Comparison of ENCODE assay signal across 19 mouse cellular contexts in the genomic region with DNA sequence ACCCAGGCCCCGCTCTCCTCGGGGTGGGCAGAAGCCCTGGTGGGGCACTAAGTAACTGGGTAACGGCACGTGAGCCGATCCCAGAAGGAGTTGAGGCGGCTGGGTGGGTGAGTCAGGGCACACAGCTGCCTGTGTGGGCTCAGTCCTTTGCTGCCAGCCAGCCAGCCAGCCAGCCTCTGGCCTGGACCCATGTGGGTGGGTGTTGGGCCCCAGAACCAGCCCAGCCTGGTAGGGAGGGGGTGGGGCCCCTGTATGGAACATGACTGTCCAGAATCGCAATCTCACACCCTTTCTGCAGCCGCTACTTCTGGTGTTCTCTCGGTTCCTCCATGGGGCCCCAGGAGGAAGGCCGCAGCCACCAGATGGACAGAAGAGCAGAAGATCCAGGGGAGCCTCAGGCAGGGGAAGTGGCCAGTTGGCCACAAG. TPM values are rescaled to one million over a fixed set of nuclear protein-coding genes. Genes with fewer than 3 reads are reported as not detected.
DNase-seq lines count a peak whose midpoint lies in the region; ATAC-seq lines count a peak whose summit lies in the region.
"Had no signal": no experiment of that assay in that cellular context is flagged by ENCODE, and none has a peak within 500 bp of the region (broad histone marks: within the 10 kb centered on the region; RNA-seq: fewer than 3 reads in every experiment).

No protein-coding gene starts in this region.

- H3K27ac ChIP-seq in midbrain, embryonic 10.5 days (replicated peaks), result 0 out of 2 replicates have a peak overlapping the region, but pooled peaks have one; percentile 9
- no peak overlapping the region for H3K27ac ChIP-seq in midbrain, embryonic 15.5 days
- peak overlapping the region; percentile 39; the same call in 1 of the 2 replicates for H3K27ac ChIP-seq in brown adipose tissue, adult 24 weeks (replicated peaks; ENCODE audit: low read depth, low read length)
- H3K27ac ChIP-seq in hindbrain, embryonic 16.5 days (ENCODE audit: low read depth, low read length), result no peak overlapping the region
- H3K27ac ChIP-seq: forebrain, embryonic 12.5 days; heart, embryonic 13.5 days; hindbrain, embryonic 10.5 days; liver, embryonic 14.5 days; midbrain, embryonic 13.5 days had no signal

- WGBS in midbrain, embryonic 10.5 days, result 92% methylated on average over 10 of the region's 10 CpGs
- 95% methylated on average over 10 of the region's 10 CpGs for WGBS in midbrain, embryonic 15.5 days
- WGBS in hindbrain, embryonic 16.5 days, result 94% methylated on average over 10 of the region's 10 CpGs

- ATAC-seq in midbrain, embryonic 15.5 days (replicated peaks), result no peak
- no peak for ATAC-seq in hindbrain, embryonic 16.5 days
- ATAC-seq: intestine, embryonic 16.5 days; midbrain, embryonic 13.5 days had no signal

- H3K4me2 ChIP-seq in midbrain, embryonic 15.5 days, result no peak overlapping the region
- no peak overlapping the region for H3K4me2 ChIP-seq in hindbrain, embryonic 16.5 days (ENCODE audit: low read length)
- H3K4me2 ChIP-seq: forebrain, embryonic 12.5 days; heart, embryonic 13.5 days; midbrain, embryonic 13.5 days had no signal

- H3K9ac ChIP-seq in midbrain, embryonic 15.5 days, result no peak overlapping the region
- no peak overlapping the region for H3K9ac ChIP-seq in hindbrain, embryonic 16.5 days (ENCODE audit: low read depth, low read length)
- H3K9ac ChIP-seq: forebrain, embryonic 12.5 days; heart, embryonic 13.5 days; liver, embryonic 14.5 days; midbrain, embryonic 13.5 days had no signal

- H3K4me1 ChIP-seq in midbrain, embryonic 10.5 days, result peaks cover 14% of the 10 kb centered on the region
- no peaks in the 10 kb centered on the region for H3K4me1 ChIP-seq in midbrain, embryonic 15.5 days
- H3K4me1 ChIP-seq in brown adipose tissue, adult 24 weeks (ENCODE audit: control insufficient read depth, insufficient read depth, insufficient read length, low read length), result no peaks in the 10 kb centered on the region
- peaks cover 5% of the 10 kb centered on the region; the same call in 1 of the 2 replicates for H3K4me1 ChIP-seq in hindbrain, embryonic 16.5 days (ENCODE audit: control insufficient read depth, insufficient read depth, low read depth, low read length)
- H3K4me1 ChIP-seq: forebrain, embryonic 12.5 days; heart, embryonic 13.5 days; midbrain, embryonic 13.5 days had no signal

- 0 out of 2 replicates have a peak, but pooled peaks cover 1% of the 10 kb centered on the region for H3K27me3 ChIP-seq in midbrain, embryonic 10.5 days (ENCODE audit: low read depth, poor library complexity, severe bottlenecking)
- H3K27me3 ChIP-seq in midbrain, embryonic 15.5 days (replicated peaks), result no peaks in the 10 kb centered on the region; the same call in 1 of the 2 replicates
- no peaks in the 10 kb centered on the region for H3K27me3 ChIP-seq in hindbrain, embryonic 16.5 days (replicated peaks; ENCODE audit: control insufficient read depth, insufficient read depth, low read length)
- H3K27me3 ChIP-seq: forebrain, embryonic 12.5 days; heart, embryonic 13.5 days; midbrain, embryonic 13.5 days had no signal

- peak; percentile 30 for DNase-seq in gastrocnemius, adult 18-20 months (ENCODE audit: low spot score)
- no peak for DNase-seq in gastrocnemius, adult 8-10 months (ENCODE audit: low spot score in 2 of 2)
- no peak for DNase-seq in midbrain, embryonic 10.5 days (ENCODE audit: low spot score)
- DNase-seq in right cerebral cortex, postnatal 25 days, result peak; percentile 50
- DNase-seq in adrenal gland, adult (ENCODE audit: inconsistent age in 2 of 2, low spot score in 1 of 2), result no peak
- DNase-seq: cerebellum, adult 11 months; kidney, postnatal 25 days; left cerebral cortex, postnatal 4 days had no signal

- no peaks in the 10 kb centered on the region for H3K36me3 ChIP-seq in midbrain, embryonic 10.5 days
- no peaks in the 10 kb centered on the region for H3K36me3 ChIP-seq in midbrain, embryonic 15.5 days (replicated peaks)
- no peaks in the 10 kb centered on the region for H3K36me3 ChIP-seq in hindbrain, embryonic 16.5 days (ENCODE audit: control insufficient read depth, insufficient read depth, low read length)
- H3K36me3 ChIP-seq: forebrain, embryonic 12.5 days; G1E; heart, embryonic 13.5 days; hindbrain, embryonic 10.5 days; midbrain, embryonic 13.5 days had no signal

- H3K9me3 ChIP-seq in midbrain, embryonic 10.5 days (replicated peaks), result no peaks in the 10 kb centered on the region
- no peaks in the 10 kb centered on the region for H3K9me3 ChIP-seq in midbrain, embryonic 15.5 days
- H3K9me3 ChIP-seq in hindbrain, embryonic 16.5 days (ENCODE audit: control insufficient read depth, low read length), result no peaks in the 10 kb centered on the region
- H3K9me3 ChIP-seq: forebrain, embryonic 12.5 days; G1E; heart, embryonic 13.5 days; hindbrain, embryonic 10.5 days; midbrain, embryonic 13.5 days had no signal

- no peak overlapping the region for H3K4me3 ChIP-seq in midbrain, embryonic 10.5 days
- H3K4me3 ChIP-seq in midbrain, embryonic 15.5 days, result no peak overlapping the region
- no peak overlapping the region for H3K4me3 ChIP-seq in brown adipose tissue, adult 24 weeks (ENCODE audit: insufficient read depth, low read depth, low read length)
- H3K4me3 ChIP-seq in hindbrain, embryonic 16.5 days (ENCODE audit: low read length), result no peak overlapping the region
- H3K4me3 ChIP-seq: forebrain, embryonic 12.5 days; heart, embryonic 13.5 days; hindbrain, embryonic 10.5 days; midbrain, embryonic 13.5 days had no signal

RNA-seq across cellular contexts. Expression of a gene that starts 5.8 kb away (rescaled TPM):
- 1 to 10 TPM; 5.0 to 6.5 TPM for total RNA-seq in gastrocnemius, adult 18-20 months (2021)
- 1 to 10 TPM; 5.2 to 6.1 (median 5.8) TPM for total RNA-seq in gastrocnemius, adult 8-10 months (2022)
- 8.1 and 9.5 TPM in 2 replicates for polyA plus RNA-seq in midbrain, embryonic 10.5 days (2016; fragmentation: Nextera tagmentation; extraction: Ambion mirVana)
- polyA plus RNA-seq in midbrain, embryonic 15.5 days (2015; fragmentation: Nextera tagmentation; extraction: Ambion mirVana), result 12.3 and 12.5 TPM in 2 replicates
- 2.3 and 5.7 TPM in 2 replicates for polyA plus RNA-seq in brown adipose tissue, adult 24 weeks (2012; ENCODE audit: insufficient read depth, insufficient read length, missing spikeins)
- polyA plus RNA-seq in hindbrain, embryonic 16.5 days (2015; fragmentation: Nextera tagmentation; extraction: Ambion mirVana), result 13.8 and 16.4 TPM in 2 replicates

RNA-seq across cellular contexts. Expression of a gene that starts 37.6 kb away (rescaled TPM):
- 1 to 10 TPM; 1.0 to 1.8 TPM for total RNA-seq in gastrocnemius, adult 18-20 months (2021)
- under 1 TPM in 3 of 4 experiments, not detected in 1; 0.40 to 0.90 (median 0.85) TPM for total RNA-seq in gastrocnemius, adult 8-10 months (2022)
- 0.47 and 1.0 TPM in 2 replicates for polyA plus RNA-seq in midbrain, embryonic 10.5 days (2016; fragmentation: Nextera tagmentation; extraction: Ambion mirVana)
- 0.80 and 1.0 TPM in 2 replicates for polyA plus RNA-seq in midbrain, embryonic 15.5 days (2015; fragmentation: Nextera tagmentation; extraction: Ambion mirVana)
- 1.9 TPM in 1 of 2 replicates, not detected in the other for polyA plus RNA-seq in brown adipose tissue, adult 24 weeks (2012; ENCODE audit: insufficient read depth, insufficient read length, missing spikeins)
- polyA plus RNA-seq in hindbrain, embryonic 16.5 days (2015; fragmentation: Nextera tagmentation; extraction: Ambion mirVana), result 0.80 and 1.1 TPM in 2 replicates
- total RNA-seq: G1E had no signal
- polyA plus RNA-seq: G1E had no signal

RNA-seq across cellular contexts. Expression of a gene that starts 39.0 kb away (rescaled TPM):
- 1 to 10 TPM; 8.7 to 9.5 TPM for total RNA-seq in gastrocnemius, adult 18-20 months (2021)
- 10 to 100 TPM in 2 of 4 experiments, 1 to 10 TPM in 2; 9.4 to 13.2 (median 10.0) TPM for total RNA-seq in gastrocnemius, adult 8-10 months (2022)
- polyA plus RNA-seq in midbrain, embryonic 10.5 days (2016; fragmentation: Nextera tagmentation; extraction: Ambion mirVana), result 35.3 and 35.7 TPM in 2 replicates
- polyA plus RNA-seq in midbrain, embryonic 15.5 days (2015; fragmentation: Nextera tagmentation; extraction: Ambion mirVana), result 25.4 and 27.4 TPM in 2 replicates
- polyA plus RNA-seq in brown adipose tissue, adult 24 weeks (2012; ENCODE audit: insufficient read depth, insufficient read length, missing spikeins), result 5.0 and 5.3 TPM in 2 replicates
- polyA plus RNA-seq in hindbrain, embryonic 16.5 days (2015; fragmentation: Nextera tagmentation; extraction: Ambion mirVana), result 18.7 and 23.0 TPM in 2 replicates

RNA-seq across cellular contexts. Expression of a gene that starts 39.8 kb away (rescaled TPM):
- under 1 TPM; 0.52 to 0.91 TPM for total RNA-seq in gastrocnemius, adult 18-20 months (2021)
- 1 to 10 TPM in 1 of 4 experiments, under 1 TPM in 3; 0.32 to 1.3 (median 0.66) TPM for total RNA-seq in gastrocnemius, adult 8-10 months (2022)
- 0.73 and 0.75 TPM in 2 replicates for polyA plus RNA-seq in midbrain, embryonic 10.5 days (2016; fragmentation: Nextera tagmentation; extraction: Ambion mirVana)
- polyA plus RNA-seq in midbrain, embryonic 15.5 days (2015; fragmentation: Nextera tagmentation; extraction: Ambion mirVana), result 1.5 and 1.6 TPM in 2 replicates
- polyA plus RNA-seq in brown adipose tissue, adult 24 weeks (2012; ENCODE audit: insufficient read depth, insufficient read length, missing spikeins), result not detected in 2 replicates
- 1.9 and 2.0 TPM in 2 replicates for polyA plus RNA-seq in hindbrain, embryonic 16.5 days (2015; fragmentation: Nextera tagmentation; extraction: Ambion mirVana)
- polyA plus RNA-seq: heart, embryonic 13.5 days; small intestine, adult 2 months had no signal

RNA-seq across cellular contexts. Expression of a gene that starts 50.6 kb away (rescaled TPM):
- total RNA-seq in gastrocnemius, adult 18-20 months (2021), result 1 to 10 TPM; 2.2 to 3.1 TPM
- 1 to 10 TPM; 2.3 to 4.8 (median 3.1) TPM for total RNA-seq in gastrocnemius, adult 8-10 months (2022)
- polyA plus RNA-seq in midbrain, embryonic 10.5 days (2016; fragmentation: Nextera tagmentation; extraction: Ambion mirVana), result 18.7 and 25.6 TPM in 2 replicates
- 22.1 and 23.9 TPM in 2 replicates for polyA plus RNA-seq in midbrain, embryonic 15.5 days (2015; fragmentation: Nextera tagmentation; extraction: Ambion mirVana)
- 1.8 and 3.2 TPM in 2 replicates for polyA plus RNA-seq in brown adipose tissue, adult 24 weeks (2012; ENCODE audit: insufficient read depth, insufficient read length, missing spikeins)
- 18.1 and 20.9 TPM in 2 replicates for polyA plus RNA-seq in hindbrain, embryonic 16.5 days (2015; fragmentation: Nextera tagmentation; extraction: Ambion mirVana)

Comparison
In these comparisons a context has a peak if more than half of its experiments do, and no peak if none do; other contexts are left out.
1. DNase-seq: peak in gastrocnemius, adult 18-20 months (single experiment) and right cerebral cortex, postnatal 25 days (single experiment); none in gastrocnemius, adult 8-10 months (0 of 2), midbrain, embryonic 10.5 days (single experiment) and adrenal gland, adult (0 of 2).
2. H3K27ac ChIP-seq: peak in midbrain, embryonic 10.5 days (single experiment) and brown adipose tissue, adult 24 weeks (single experiment); none in midbrain, embryonic 15.5 days (single experiment) and hindbrain, embryonic 16.5 days (single experiment).